Mouse (Mus musculus) yolk sac, embryonic 10.5 days (tissue): ENCODE measurements around the gene Nid2.

Experiments
- DNase-seq: peaks from one replicate; pipeline ENCODE4 v3.0.0-alpha.2; 2017; ENCODE audit warnings: low spot score

Gene Nid2

DNA sequence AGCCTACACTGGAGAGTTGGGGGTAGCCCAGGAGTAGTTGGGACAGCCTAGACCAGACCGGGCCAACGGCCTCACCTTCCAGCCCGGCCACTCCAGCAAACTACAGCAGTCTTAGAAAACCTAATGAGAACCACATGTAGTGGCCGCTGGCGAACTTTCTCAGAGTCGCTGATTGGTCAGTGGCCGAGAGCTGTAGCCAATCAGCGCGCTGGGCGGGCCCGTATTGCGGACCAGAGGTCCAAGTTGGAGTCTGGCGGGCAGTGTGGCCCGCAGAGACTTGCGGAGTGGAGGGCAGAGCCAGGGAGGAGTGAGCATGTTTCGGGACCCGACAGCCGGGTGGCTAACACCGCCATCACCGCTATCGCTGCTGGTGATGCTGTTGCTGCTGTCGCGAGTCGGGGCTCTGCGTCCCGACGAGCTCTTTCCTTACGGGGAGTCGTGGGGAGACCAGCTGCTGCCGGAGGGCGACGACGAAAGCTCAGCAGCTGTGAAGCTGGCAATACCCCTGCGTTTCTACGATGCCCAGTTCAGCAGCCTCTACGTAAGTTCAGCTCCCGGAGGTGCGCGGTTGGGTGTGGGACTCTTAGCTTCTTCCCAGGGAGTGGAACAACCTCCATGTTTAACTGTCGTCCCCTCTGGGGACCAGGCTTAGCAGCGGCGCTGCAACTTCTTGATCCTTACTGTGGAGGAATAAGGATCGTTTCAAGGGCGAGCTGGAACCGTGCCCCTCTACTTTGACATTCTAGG, at the start of gene Nid2:
Nid2 (plus strand) TSS at position 241 of the 747 bp plus-strand sequence.
- peak; percentile 94 for DNase-seq

DNA sequence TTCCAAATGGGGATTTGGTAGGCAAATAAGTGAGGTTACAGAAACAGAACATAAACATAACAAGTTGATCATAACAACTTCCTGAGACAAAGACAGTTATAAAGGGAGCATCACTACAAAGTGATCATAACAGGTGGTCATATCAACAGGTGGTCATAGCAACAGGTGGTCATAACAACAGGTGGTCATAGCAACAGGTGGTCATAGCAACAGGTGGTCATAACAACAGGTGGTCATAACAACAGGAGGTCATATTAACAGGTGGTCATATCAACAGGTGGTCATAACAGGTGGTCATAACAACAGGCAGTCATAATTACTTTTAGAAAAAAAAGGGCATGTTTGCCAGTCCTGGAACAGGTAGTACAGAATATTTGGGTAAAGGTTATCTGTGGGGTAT, 49.5 kb upstream of the Nid2 start:
- DNase-seq = no peak

DNA sequence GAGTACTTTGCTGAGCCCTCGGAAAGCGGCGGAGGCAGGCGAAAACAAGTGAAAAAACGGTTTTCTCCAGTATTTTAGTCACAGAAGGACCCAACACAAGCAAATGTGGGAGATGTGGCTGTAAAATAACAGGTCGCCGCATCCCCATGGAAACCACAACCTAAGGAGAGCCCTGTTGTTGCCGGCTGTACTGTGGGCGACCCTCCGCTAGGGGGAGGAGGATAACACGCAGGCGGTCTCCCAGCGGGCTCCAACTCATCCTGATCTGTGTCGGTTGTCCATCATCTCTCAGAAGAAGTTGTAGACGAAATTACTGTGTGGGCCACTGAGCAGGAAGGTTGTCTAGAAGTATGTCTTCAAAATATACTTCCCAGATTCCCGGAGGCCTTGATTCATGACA, 45.4 kb upstream of the Nid2 start:
- DNase-seq = peak; percentile 59

DNA sequence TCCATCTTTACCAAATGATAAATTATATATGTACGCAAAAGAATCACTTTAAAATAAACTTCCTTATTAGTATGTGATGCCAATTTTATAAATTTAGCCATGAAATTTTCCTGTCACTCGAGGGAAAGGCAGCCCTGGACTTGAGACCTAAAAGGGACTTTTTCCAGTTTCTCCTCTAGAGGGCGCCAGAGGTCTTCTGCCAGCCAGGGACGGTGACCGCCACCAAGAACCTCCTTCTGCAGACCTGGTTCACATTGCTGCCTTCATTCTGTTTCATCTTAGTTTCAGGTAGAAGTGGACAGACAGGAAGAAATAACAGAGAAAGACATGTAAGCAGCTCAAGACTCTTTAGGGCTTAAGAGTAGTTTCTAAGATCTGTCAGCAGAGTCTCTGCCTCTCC, 44.6 kb upstream of the Nid2 start:
- DNase-seq = peak; percentile 78

DNA sequence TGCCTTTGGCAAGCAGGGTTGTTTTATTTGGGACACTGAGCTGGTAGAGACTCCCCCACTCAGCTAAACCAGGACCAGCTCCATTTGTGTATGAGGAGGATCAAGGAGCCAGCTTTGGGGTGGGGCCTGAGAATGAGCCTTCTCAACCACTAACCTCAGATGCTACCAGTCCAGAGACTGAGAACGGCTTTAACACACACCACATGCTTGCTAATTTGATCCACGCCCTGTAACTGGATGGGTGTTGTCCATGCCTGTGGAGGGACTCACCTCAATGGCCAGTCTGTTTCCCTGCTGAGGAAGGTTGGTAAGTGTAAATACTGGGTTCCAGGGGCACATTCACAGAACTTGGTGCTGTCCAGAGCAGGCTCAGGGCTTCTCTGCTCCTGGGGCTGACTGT, 44.1 kb upstream of the Nid2 start:
- DNase-seq = no peak

DNA sequence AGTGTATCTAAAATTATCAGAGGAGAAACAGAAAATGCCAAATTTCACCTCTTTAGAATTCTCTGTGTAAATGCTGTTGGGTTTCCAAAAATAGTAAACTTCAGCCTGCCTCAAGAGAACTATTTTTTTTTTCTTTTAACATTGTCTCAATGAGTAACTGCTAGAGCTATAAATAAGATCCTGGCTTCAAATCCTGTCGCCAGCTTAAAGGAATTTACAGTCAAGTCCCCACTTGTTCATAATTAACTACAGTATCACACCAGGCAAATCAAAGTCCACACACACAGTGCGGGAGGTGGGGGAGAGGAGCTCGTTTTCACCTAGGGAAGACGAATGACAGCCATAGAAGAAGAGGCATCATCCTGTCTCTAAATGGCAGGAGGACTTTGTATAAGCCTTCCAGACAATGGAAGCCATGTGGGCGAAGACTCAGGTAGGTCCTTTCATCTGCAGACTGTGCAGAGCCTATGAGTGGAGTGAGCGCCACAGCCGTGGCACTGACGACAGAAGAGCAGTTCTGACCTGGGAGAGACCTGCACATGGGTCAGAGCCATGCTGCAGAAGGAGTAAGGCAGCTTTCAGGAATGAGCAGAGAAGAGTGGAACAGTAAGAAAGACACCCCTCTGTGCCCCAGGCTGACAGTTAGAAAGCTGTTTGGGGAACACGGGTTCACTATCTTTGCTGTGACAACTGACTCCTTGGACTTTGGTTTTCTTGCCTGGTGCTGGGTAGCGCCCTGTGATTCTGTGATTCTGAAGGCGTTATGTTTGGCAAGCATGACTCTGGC, 43.2 kb upstream of the Nid2 start:
- peak; percentile 51 for DNase-seq

DNA sequence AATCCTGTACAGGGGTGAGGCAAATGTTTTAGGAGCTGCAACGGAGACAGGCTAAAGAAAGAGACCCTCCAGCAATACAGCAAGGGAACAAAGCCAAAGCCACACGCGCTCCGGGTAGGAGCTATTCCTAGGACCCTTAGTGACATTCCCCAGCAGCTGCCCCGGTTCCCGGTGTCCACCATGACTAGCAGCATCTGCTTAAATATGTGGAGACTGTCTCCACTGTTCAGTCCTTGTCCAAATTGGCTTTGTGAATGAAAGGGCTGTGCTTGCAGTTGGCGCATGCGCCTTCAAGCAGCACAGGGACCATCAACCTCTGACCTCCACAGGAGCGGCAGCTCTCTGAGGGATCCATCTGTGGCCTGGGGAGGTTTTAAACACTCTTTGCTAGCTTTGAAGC, 41.9 kb upstream of the Nid2 start:
- peak; percentile 43 for DNase-seq

- DNase-seq = no peak
Measured at GRCm38 (mm10) chr14:19711771-19712170, 39.3 kb upstream of the Nid2 start.

GRCm38 (mm10) chr14:19713067-19713466, 38.0 kb upstream of the Nid2 start:
- DNase-seq = peak; percentile 11

- DNase-seq = no peak
Measured at GRCm38 (mm10) chr14:19719077-19719476, 32.0 kb upstream of the Nid2 start.

DNA sequence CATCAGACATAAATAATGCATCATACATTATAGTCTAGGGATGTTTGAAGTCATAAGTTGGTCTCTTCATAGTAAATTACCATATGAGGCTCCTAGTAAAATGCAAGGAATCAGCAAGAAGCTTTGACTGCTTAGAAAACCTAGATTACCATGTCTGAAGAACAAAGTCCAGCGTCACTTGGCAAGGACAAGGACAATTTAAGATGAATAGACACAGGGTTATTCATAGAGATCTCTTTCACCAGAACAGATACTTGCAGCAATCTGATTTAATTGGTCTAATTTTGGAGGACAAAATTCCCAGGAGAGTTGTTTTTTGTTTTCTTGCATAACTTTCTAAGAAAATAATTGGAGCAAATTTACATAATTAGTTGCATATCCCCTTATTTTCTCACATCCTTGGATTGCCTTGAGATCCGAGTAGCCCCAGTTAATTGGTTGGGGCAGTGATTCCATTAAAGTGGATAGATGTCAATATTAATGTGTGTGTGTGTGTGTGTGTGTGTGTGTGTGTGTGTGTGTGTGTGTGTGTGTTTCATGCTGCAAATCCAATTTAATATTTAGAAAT, 30.9 kb upstream of the Nid2 start:
- no peak for DNase-seq

GRCm38 (mm10) chr14:19728278-19728677, 22.8 kb upstream of the Nid2 start:
- no peak for DNase-seq

GRCm38 (mm10) chr14:19728737-19729136, 22.3 kb upstream of the Nid2 start:
- DNase-seq = no peak

DNA sequence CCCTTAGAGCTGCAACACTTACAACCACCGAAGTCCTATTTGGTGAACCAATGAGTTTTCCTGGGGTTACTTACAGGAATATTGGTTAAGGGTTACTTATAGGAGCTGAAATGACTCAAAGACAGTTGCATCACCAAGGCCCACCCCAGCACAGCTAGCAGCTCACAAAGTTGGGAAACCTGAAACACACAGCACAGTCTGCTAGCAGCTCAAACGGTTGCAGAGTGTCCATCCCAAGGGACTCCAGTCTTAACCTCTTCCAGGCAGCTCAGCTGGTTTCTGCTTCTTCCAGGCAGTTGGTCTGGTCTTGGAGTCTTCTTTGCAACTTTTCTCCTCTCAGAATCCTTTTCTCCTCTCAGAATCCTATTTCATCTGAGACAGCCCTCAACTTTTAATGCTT, 19.0 kb upstream of the Nid2 start:
- no peak for DNase-seq

- DNase-seq = no peak
Measured at GRCm38 (mm10) chr14:19733490-19734282, 17.4 kb upstream of the Nid2 start.

DNA sequence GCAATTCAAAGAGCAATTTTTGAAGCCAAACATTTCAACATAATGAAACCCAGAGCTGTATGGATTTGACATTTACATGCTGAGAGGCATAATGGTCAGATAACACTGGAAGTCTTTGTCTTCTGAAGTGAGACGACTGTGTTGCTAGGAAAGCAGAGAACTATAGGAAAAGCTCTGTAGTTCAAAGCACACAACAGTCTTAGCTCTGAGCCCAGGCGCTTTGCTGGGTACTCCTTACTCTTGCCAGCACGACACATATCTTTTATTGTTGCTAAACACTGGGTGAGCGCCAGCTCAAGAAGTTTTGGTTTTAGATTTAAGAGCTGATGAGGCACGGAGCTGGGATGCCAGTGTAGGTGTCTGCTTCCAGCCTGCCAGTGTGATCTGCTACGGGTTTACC, 15.8 kb upstream of the Nid2 start:
- no peak for DNase-seq

- DNase-seq = no peak
Measured at GRCm38 (mm10) chr14:19737568-19737967, 13.5 kb upstream of the Nid2 start.

DNA sequence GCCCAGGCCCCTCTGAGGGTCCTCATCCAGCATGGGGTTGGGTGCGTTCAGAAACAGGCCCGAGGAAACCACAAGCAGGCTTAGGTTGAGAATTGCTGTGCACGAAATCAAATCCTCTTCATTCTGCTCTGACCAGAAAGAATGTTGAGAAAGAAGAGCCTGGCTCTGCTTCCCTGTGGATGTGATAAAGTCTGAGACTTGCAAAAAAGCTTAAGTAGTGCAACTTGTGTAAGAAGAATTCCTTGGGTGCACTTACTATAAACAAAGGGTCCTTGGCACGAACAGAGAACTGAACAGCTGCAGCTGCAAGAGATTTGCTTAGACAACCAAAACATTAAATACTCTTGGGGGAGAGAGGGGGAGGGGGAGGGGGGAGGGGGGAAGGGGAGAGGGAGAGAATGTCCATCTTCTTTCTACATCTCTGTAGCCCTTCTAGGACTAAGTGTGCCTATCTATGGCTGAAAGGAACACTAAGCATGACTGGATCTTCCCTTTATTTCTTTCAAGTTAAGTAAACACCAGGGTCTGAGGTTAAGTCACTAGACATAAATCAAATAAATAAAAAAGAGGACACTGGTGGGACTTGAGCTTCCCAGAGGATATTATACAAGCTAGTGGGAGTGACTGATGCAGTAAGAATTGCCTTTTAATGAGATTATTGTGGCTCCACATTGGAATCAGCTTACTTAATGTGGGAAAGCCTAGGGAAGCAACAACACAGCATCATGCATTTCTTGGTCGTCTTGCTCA, 12.8 kb upstream of the Nid2 start:
- no peak for DNase-seq

DNA sequence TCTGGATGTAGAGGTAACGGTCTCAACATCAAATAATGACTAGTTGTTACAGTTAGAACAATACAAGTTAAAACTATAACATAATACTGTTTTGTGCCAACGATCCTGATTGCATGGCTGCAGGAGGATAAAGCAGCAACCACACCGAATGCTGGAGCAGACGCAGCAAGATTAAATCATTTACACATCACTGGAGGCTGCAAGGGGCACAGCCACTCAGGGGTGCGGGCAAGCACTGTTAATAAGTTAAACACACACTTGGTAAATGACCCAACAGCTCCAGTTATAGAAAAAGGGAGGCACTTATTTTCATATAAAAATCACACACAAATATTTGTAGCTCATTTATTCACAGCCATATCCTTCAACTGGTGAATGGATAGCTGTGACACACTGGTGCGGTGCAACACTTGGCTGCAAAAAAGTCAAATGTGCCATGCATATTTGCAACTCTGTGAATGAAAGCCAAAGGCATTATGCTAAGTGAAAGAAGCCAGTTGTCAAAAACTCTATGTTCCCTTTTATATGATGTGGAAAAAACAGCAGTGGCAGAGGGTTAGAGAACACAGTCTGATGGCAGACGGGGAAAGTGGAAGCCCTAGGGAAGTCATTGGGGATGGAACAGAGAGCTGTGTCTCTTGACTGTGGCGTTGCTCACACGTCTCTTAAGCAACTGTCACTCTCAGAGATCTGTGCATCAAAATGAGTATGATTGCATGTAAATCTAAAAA, 11.5 kb upstream of the Nid2 start:
- no peak for DNase-seq

DNA sequence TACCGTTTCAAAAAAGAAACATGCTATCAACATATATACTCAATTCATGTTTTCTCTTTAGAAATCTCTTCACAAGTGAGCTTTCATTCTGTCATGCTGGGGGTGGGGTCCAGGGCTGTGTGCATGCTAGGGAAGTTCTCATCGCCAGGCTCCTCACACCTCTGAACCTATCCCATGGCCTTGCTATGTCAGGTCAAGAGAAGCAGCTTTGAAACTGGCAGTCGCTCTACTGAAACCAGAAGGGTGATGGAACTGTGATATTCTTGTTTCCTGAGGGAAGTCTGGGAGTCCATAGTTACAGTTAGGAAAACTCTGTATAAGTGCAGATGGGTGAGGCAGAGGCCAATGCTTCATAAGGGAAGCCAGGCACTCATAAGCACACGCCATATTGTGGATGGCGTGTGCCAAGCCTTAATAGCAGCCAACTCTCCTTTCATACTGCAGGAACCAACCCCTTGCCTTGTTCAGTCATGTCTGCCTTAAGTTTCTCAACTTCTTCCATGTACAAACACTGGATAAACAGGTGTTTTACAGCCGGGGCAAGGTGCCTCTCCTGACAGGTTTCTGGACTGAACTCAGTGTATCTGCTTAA, 10.8 kb upstream of the Nid2 start:
- no peak for DNase-seq

DNA sequence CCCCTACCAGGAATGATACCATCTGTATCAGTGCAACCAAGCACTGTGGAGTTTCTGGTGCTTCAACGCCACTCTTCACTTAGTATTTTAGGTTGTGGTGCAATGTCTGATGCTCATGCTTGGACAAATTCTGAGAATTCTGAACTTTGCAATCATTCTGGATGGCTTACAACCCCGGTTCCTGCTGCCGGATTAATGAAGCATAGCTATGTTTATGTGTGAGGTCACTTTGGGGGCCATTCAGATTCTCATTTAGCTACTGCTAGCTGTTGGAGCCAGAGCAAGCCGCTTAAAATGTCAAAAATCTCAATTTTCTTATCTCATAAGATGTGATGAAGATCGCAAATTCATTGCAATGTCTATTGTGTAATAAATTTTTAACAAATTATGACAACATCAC, 6.2 kb upstream of the Nid2 start:
- DNase-seq = no peak
